Mouse (Mus musculus) intestine, postnatal 0 days (tissue): ENCODE data around the gene Fntb. TPM values are rescaled to one million over a fixed set of nuclear protein-coding genes. Genes with fewer than 3 reads are reported as not detected.

ENCODE experiments used
- ATAC-seq: fragments of 200-750 bp; cut with Nextera tagmentation; 2 replicates; pipeline ENCODE4 v1.8.0; 2017; ENCODE audit warnings: mild to moderate bottlenecking, moderate TSS enrichment, moderate library complexity
- H3K27ac ChIP-seq: fragments of 300-500 bp; sonication (generic); 2 replicates; pipeline ENCODE4 v1.5.1; 2014; ENCODE audit warnings: mild to moderate bottlenecking, low read depth, low read length, moderate library complexity
- H3K27me3 ChIP-seq: fragments of 300-500 bp; sonication (generic); replicated peaks from 2 replicates; pipeline ENCODE4 v1.6.1; 2014; ENCODE audit warnings: low read length, mixed read lengths; ENCODE audit not compliant: control insufficient read depth, insufficient read depth
- H3K36me3 ChIP-seq: fragments of 300-500 bp; sonication (generic); 2 replicates; pipeline ENCODE4 v1.6.1; 2014; ENCODE audit warnings: mild to moderate bottlenecking, moderate library complexity; ENCODE audit not compliant: control insufficient read depth, insufficient read depth
- H3K4me1 ChIP-seq: fragments of 300-500 bp; sonication (generic); replicated peaks from 2 replicates; pipeline ENCODE4 v1.6.1; 2014; ENCODE audit warnings: antibody characterized with exemption, low read length, mixed read lengths; ENCODE audit not compliant: control insufficient read depth, insufficient read depth
- H3K4me2 ChIP-seq: fragments of 300-500 bp; sonication (generic); replicated peaks from 2 replicates; pipeline ENCODE4 v1.6.1; 2014; ENCODE audit warnings: low read depth, mild to moderate bottlenecking, moderate library complexity
- H3K4me3 ChIP-seq: fragments of 300-500 bp; sonication (generic); 2 replicates; pipeline ENCODE4 v1.5.1; 2014; ENCODE audit warnings: low read depth, low read length
- H3K9ac ChIP-seq: fragments of 300-500 bp; sonication (generic); 2 replicates; pipeline ENCODE4 v1.6.1; 2014; ENCODE audit warnings: mild to moderate bottlenecking, low read depth, low read length
- H3K9me3 ChIP-seq: fragments of 300-500 bp; sonication (generic); 2 replicates; pipeline ENCODE4 v1.6.1; 2016; ENCODE audit warnings: mixed run types; ENCODE audit not compliant: control insufficient read depth
- CTCF ChIP-seq: sonication (generic); IDR thresholded peaks from 2 replicates; pipeline ENCODE4 v1.5.1; 2016; ENCODE audit warnings: low read depth, mild to moderate bottlenecking, control low read depth, antibody characterized with exemption, moderate library complexity
- WGBS: fragments of 180-500 bp; shearing (Covaris S2); extraction: QIAGEN DNeasy Blood & Tissue Kit; methylation state at CpG from one replicate; pipeline ENCODE4 v1.1.7; 2014; 5-methylcytosine and 5-hydroxymethylcytosine counted together
- polyA plus RNA-seq: library from polyadenylated mRNA; unstranded; fragments of >200 nt; fragmentation: Nextera tagmentation; extraction: Ambion mirVana; gene quantifications from 2 replicates; pipeline ENCODE4 v1.2.1, GENCODE M21; 2015

Fntb gene
- polyA plus RNA-seq, 1 experiment from 2014 or later: 13.5 TPM

GRCm38 (mm10) chr12:76863651-76864050, 98.3 kb downstream of the Fntb start:
- 85% methylated on average over 11 of the region's 11 CpGs for WGBS

DNA sequence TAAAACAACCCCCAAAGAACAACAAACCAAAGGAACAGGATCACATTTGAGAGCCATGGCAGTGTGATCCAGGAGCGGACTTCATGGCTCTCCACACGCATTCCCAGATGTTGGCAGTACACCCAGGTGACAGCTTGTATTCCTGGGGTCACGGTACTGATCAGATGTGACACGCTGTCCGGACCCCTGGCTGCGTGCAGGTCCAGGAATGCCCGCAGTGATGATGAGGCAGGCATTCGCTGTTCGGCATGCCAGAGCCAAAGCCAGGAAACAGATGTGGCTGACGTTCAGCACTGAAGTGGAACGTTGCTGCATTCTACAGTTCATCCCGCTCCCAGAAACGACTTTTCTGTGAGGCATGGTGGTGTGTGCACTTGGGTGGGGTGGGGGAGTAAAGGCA, 99.9 kb downstream of the Fntb start:
- H3K9me3 ChIP-seq: no peaks in the 10 kb centered on the region
- H3K4me2 ChIP-seq: no peak overlapping the region
- H3K4me3 ChIP-seq: no peak overlapping the region
- no peak overlapping the region for H3K27ac ChIP-seq
- no peaks in the 10 kb centered on the region for H3K4me1 ChIP-seq
- H3K36me3 ChIP-seq: peaks cover 6% of the 10 kb centered on the region; the same call in 1 of the 2 replicates
- ATAC-seq: no peak
- no peaks in the 10 kb centered on the region for H3K27me3 ChIP-seq
- H3K9ac ChIP-seq: no peak overlapping the region
- WGBS: 83% methylated on average over 13 of the region's 13 CpGs
- no peak for TF ChIP-seq CTCF

More at GRCm38 (mm10) chr12:76863651-76864050, 98.3 kb downstream of the Fntb start:
- no peak overlapping the region for H3K27ac ChIP-seq
- H3K36me3 ChIP-seq: peaks cover 6% of the 10 kb centered on the region; the same call in 1 of the 2 replicates
- no peak overlapping the region for H3K4me3 ChIP-seq
- ATAC-seq: no peak
- TF ChIP-seq CTCF: no peak
- H3K9me3 ChIP-seq: no peaks in the 10 kb centered on the region
- H3K4me2 ChIP-seq: no peak overlapping the region
- no peaks in the 10 kb centered on the region for H3K4me1 ChIP-seq
- no peaks in the 10 kb centered on the region for H3K27me3 ChIP-seq
- H3K9ac ChIP-seq: no peak overlapping the region

GRCm38 (mm10) chr12:76867586-76868280, 102.3 kb downstream of the Fntb start:
- no peak for TF ChIP-seq CTCF
- no peak for ATAC-seq
- no peaks in the 10 kb centered on the region for H3K4me1 ChIP-seq
- H3K9ac ChIP-seq: no peak overlapping the region
- no peak overlapping the region for H3K4me2 ChIP-seq
- H3K9me3 ChIP-seq: no peaks in the 10 kb centered on the region
- H3K4me3 ChIP-seq: no peak overlapping the region
- H3K27ac ChIP-seq: no peak overlapping the region
- H3K27me3 ChIP-seq: no peaks in the 10 kb centered on the region
- H3K36me3 ChIP-seq: peaks cover 2% of the 10 kb centered on the region; the same call in 1 of the 2 replicates
- 66% methylated on average over 10 of the region's 10 CpGs for WGBS

- H3K36me3 ChIP-seq: no peaks in the 10 kb centered on the region
- no peak overlapping the region for H3K27ac ChIP-seq
- WGBS: 69% methylated on average over 14 of the region's 14 CpGs
- no peaks in the 10 kb centered on the region for H3K27me3 ChIP-seq
- no peak for TF ChIP-seq CTCF
- H3K4me2 ChIP-seq: no peak overlapping the region
- H3K4me1 ChIP-seq: no peaks in the 10 kb centered on the region
- no peak overlapping the region for H3K9ac ChIP-seq
- no peak for ATAC-seq
- H3K4me3 ChIP-seq: no peak overlapping the region
- H3K9me3 ChIP-seq: no peaks in the 10 kb centered on the region
Observed at GRCm38 (mm10) chr12:76868463-76869198, 103.2 kb downstream of the Fntb start.

DNA sequence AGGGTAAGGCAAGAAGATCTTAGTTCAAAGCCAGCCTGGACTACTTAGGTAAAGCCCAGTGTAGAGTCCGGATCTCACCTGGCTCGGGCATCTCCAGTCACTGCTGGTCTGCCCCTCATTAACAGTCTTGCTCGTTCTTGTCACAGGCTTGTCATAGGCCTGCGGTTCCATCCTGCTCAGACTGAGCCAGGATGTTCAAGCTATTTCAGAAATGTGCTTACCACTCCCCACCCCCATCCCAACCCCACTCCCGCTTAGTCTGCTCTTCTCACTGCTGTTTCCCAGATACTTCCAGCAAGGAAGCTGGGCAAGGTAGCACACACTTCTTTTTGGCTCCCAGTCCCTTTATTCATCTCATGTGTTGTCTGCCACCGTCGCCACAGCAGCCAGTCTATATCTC, 104.2 kb downstream of the Fntb start:
- ATAC-seq: no peak
- TF ChIP-seq CTCF: no peak
- Histone ChIP-seq H3K9ac (no peak overlapping the region), H3K27ac (no peak overlapping the region; the same call in 1 of the 2 replicates), H3K4me1 (no peaks in the 10 kb centered on the region), H3K36me3 (peaks cover 4% of the 10 kb centered on the region), H3K9me3 (no peaks in the 10 kb centered on the region), H3K27me3 (no peaks in the 10 kb centered on the region), H3K4me3 (no peak overlapping the region), H3K4me2 (no peak overlapping the region)
- 86% methylated on average over 7 of the region's 7 CpGs for WGBS

GRCm38 (mm10) chr12:76872767-76873316, 107.5 kb downstream of the Fntb start:
- Histone ChIP-seq H3K36me3 (peaks cover 12% of the 10 kb centered on the region), H3K9me3 (no peaks in the 10 kb centered on the region), H3K9ac (no peak overlapping the region), H3K4me2 (no peak overlapping the region), H3K4me1 (no peaks in the 10 kb centered on the region), H3K27ac (no peak overlapping the region), H3K4me3 (no peak overlapping the region), H3K27me3 (no peaks in the 10 kb centered on the region)
- whole genome bisulfite sequencing: 78% methylated on average over 7 of the region's 7 CpGs
- no peak for TF ChIP-seq CTCF
- ATAC-seq: no peak
